Mouse (Mus musculus): ENCODE results near the gene Olfr156. TPM values are rescaled to one million over a fixed set of nuclear protein-coding genes. Genes with fewer than 3 reads are reported as not detected.
"Not testable (repeated sequence)": the region's sequence is repeated elsewhere in the genome, so short reads cannot be mapped to it uniquely, and the experiment has no call there.

Gene Olfr156
- polyA plus RNA-seq, 1 experiment from 2014 or later, result not detected

DNA sequence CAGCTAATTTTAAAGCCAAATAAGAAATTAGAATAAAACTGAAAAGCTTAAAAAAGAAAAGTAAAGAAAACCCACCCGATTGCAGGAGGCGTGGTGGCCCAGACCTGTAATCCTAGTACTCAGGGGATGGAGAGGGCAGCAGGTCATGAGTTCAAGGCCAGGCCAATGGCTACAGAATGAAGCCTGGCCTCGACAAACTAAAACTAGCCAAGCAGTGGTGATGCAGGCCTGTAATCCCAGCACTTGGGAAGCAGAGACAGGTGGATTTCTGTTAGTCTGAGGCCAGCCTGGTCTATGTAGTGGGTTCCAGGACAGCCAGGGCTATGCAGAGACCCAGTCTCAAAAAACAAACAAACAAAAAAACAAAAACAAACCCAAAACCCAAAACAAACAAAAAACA is 14.6 kb upstream of the Olfr156 start:
- Histone ChIP-seq H3K4me2 (ENCODE audit: low read depth, low read length, severe bottlenecking) (no peak overlapping the region), H3K4me3 (ENCODE audit: low read depth, low read length) (no peak overlapping the region), H3K27me3 (ENCODE audit: control insufficient read depth, insufficient read depth, low read length) (no peaks in the 10 kb centered on the region), H3K4me1 (replicated peaks; ENCODE audit: control insufficient read depth, insufficient read depth, low read length) (no peaks in the 10 kb centered on the region), H3K27ac (ENCODE audit: low read depth, low read length) (no peak overlapping the region), H3K36me3 (ENCODE audit: control insufficient read depth, insufficient read depth, low read length) (no peaks in the 10 kb centered on the region), H3K9me3 (ENCODE audit: control insufficient read depth, low read length) (no peaks in the 10 kb centered on the region; the same call in 1 of the 2 replicates), H3K9ac (ENCODE audit: low read length) (no peak overlapping the region)
- 79% methylated on average over 3 of the region's 3 CpGs for WGBS
- DNase-seq (ENCODE audit: low spot score) (no peak), ATAC-seq (replicated peaks; ENCODE audit: low FRiP score) (no peak)

DNA sequence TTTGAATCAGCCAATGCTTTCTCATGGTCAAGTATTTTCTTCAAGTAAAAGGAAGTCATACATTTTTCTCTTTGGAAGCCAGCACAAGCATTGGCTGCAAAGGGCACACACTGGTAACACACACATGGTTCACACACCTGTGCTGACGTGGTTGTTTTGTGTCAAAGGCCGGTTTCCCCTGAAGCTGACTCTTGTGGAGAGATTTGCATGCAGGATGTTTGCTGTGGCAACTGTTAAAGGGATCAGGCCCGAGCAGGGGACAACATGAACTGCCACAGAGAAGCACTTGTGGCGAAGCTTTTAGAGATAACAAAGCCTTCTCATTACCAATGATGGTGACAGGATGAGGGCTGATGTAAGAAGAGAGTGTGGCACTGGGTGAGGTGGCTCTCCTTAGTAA is 11.1 kb upstream of the Olfr156 start:
- no peaks in the 10 kb centered on the region for H3K36me3 ChIP-seq (ENCODE audit: control insufficient read depth, insufficient read depth, low read length)
- ATAC-seq (replicated peaks; ENCODE audit: low FRiP score), result no peak

GRCm38 (mm10) chr4:43833752-43834151 is 10.1 kb upstream of the Olfr156 start:
- no peak overlapping the region for H3K9ac ChIP-seq (ENCODE audit: low read length)
- H3K9me3 ChIP-seq (ENCODE audit: control insufficient read depth, low read length), result no peaks in the 10 kb centered on the region
- H3K27ac ChIP-seq (ENCODE audit: low read depth, low read length), result no peak overlapping the region
- H3K4me2 ChIP-seq (ENCODE audit: low read depth, low read length, severe bottlenecking), result no peak overlapping the region
- 72% methylated on average over 5 of the region's 5 CpGs for WGBS
- peak; percentile 29 for DNase-seq (ENCODE audit: low spot score)
- H3K4me3 ChIP-seq (ENCODE audit: low read depth, low read length), result no peak overlapping the region
- no peak for ATAC-seq (replicated peaks; ENCODE audit: low FRiP score)
- no peaks in the 10 kb centered on the region for H3K27me3 ChIP-seq (ENCODE audit: control insufficient read depth, insufficient read depth, low read length)
- no peaks in the 10 kb centered on the region for H3K36me3 ChIP-seq (ENCODE audit: control insufficient read depth, insufficient read depth, low read length)
- no peaks in the 10 kb centered on the region for H3K4me1 ChIP-seq (replicated peaks; ENCODE audit: control insufficient read depth, insufficient read depth, low read length)

More for the DNA sequence above, 11.1 kb upstream of the Olfr156 start:
- Histone ChIP-seq H3K4me3 (ENCODE audit: low read depth, low read length) (no peak overlapping the region), H3K27me3 (ENCODE audit: control insufficient read depth, insufficient read depth, low read length) (no peaks in the 10 kb centered on the region), H3K4me2 (ENCODE audit: low read depth, low read length, severe bottlenecking) (no peak overlapping the region), H3K9ac (ENCODE audit: low read length) (no peak overlapping the region), H3K9me3 (ENCODE audit: control insufficient read depth, low read length) (no peaks in the 10 kb centered on the region), H3K4me1 (replicated peaks; ENCODE audit: control insufficient read depth, insufficient read depth, low read length) (no peaks in the 10 kb centered on the region), H3K27ac (ENCODE audit: low read depth, low read length) (no peak overlapping the region)
- no peak for DNase-seq (ENCODE audit: low spot score)
- WGBS, result 69% methylated on average over 4 of the region's 4 CpGs

DNA sequence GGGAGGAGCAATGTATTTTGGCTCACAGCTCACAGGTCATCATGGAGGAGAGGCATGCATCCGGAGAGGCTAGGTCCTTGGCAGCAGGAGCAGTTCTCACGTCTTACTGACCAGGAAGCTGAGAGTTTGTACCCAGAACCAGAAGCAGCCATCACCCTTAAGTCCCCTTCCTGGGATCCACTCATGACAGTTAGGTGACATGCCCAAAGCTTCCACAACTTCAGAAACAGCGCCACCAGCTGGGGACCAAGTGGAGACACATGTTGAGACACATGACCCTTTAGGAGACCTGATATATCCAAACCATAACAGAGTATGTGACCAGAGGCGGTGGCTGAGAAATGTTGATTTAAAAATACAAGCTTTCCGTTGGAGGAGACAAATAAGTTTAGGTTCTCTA is 8.3 kb upstream of the Olfr156 start:
- 70% methylated on average over 5 of the region's 5 CpGs for WGBS
- Histone ChIP-seq H3K27me3 (ENCODE audit: control insufficient read depth, insufficient read depth, low read length) (no peaks in the 10 kb centered on the region), H3K4me2 (ENCODE audit: low read depth, low read length, severe bottlenecking) (no peak overlapping the region), H3K4me1 (replicated peaks; ENCODE audit: control insufficient read depth, insufficient read depth, low read length) (no peaks in the 10 kb centered on the region), H3K9me3 (ENCODE audit: control insufficient read depth, low read length) (no peaks in the 10 kb centered on the region), H3K4me3 (ENCODE audit: low read depth, low read length) (no peak overlapping the region), H3K36me3 (ENCODE audit: control insufficient read depth, insufficient read depth, low read length) (no peaks in the 10 kb centered on the region), H3K9ac (ENCODE audit: low read length) (no peak overlapping the region), H3K27ac (ENCODE audit: low read depth, low read length) (no peak overlapping the region)
- peak; percentile 50 for DNase-seq (ENCODE audit: low spot score)
- ATAC-seq (replicated peaks; ENCODE audit: low FRiP score), result no peak

DNA sequence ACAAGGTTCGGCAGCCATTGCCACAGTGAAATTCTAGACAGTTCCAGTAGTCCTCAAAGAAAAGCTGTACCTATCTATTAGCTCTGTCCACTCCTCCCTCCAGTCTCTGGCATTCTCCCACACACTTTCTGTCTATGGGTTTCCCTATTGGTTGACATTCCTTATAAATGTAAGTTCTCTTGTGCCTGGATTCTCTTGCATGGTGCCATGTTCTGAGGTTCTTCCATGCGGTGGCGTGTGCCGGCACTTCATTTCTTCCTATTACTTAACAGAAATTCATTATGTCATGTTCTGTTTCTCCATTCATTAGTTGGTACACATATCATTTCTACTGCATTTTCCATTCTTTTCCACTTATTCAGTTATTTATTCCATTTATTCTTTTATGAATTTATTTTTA is 5.1 kb upstream of the Olfr156 start:
- DNase-seq (ENCODE audit: low spot score) (peak; percentile 28), ATAC-seq (replicated peaks; ENCODE audit: low FRiP score) (no peak)
- Histone ChIP-seq H3K4me3 (ENCODE audit: low read depth, low read length) (no peak overlapping the region), H3K36me3 (ENCODE audit: control insufficient read depth, insufficient read depth, low read length) (no peaks in the 10 kb centered on the region), H3K4me1 (replicated peaks; ENCODE audit: control insufficient read depth, insufficient read depth, low read length) (no peaks in the 10 kb centered on the region), H3K9ac (ENCODE audit: low read length) (no peak overlapping the region), H3K4me2 (ENCODE audit: low read depth, low read length, severe bottlenecking) (no peak overlapping the region), H3K27me3 (ENCODE audit: control insufficient read depth, insufficient read depth, low read length) (no peaks in the 10 kb centered on the region), H3K9me3 (ENCODE audit: control insufficient read depth, low read length) (no peaks in the 10 kb centered on the region), H3K27ac (ENCODE audit: low read depth, low read length) (no peak overlapping the region)
- whole genome bisulfite sequencing, result 95% methylated on average over 4 of the region's 4 CpGs

GRCm38 (mm10) chr4:43822896-43823550 is 672 bp downstream of the Olfr156 start:
- no peak overlapping the region for H3K27ac ChIP-seq (ENCODE audit: low read depth, low read length)
- no peak overlapping the region for H3K9ac ChIP-seq (ENCODE audit: low read length)
- H3K36me3 ChIP-seq (ENCODE audit: control insufficient read depth, insufficient read depth, low read length), result no peaks in the 10 kb centered on the region
- no peak for ATAC-seq (replicated peaks; ENCODE audit: low FRiP score)
- H3K9me3 ChIP-seq (ENCODE audit: control insufficient read depth, low read length), result no peaks in the 10 kb centered on the region
- no peak overlapping the region for H3K4me2 ChIP-seq (ENCODE audit: low read depth, low read length, severe bottlenecking)
- H3K4me3 ChIP-seq (ENCODE audit: low read depth, low read length), result no peak overlapping the region
- H3K27me3 ChIP-seq (ENCODE audit: control insufficient read depth, insufficient read depth, low read length), result no peaks in the 10 kb centered on the region
- H3K4me1 ChIP-seq (replicated peaks; ENCODE audit: control insufficient read depth, insufficient read depth, low read length), result no peaks in the 10 kb centered on the region
- WGBS, result 86% methylated on average over 13 of the region's 13 CpGs
- DNase-seq (ENCODE audit: low spot score), result peak; percentile 25

DNA sequence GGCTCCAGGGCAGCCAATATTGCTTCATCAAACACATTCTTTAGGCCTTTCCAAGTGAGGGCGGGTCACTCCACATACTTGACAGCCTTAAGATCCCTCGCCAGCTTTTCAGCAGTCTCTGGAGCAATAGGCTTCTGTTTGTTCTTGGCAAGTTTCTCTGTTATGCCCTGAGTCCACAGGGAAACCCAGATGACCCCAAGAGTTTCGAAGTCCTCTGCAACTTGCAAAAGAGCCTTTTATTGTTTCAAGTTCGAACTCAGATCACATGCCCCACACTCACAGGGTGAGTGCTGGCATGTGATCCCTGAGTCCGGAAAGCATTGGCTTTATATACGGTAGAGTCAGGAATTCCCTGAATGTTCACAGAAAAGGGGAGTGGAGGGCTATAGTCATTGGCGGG is 24.8 kb downstream of the Olfr156 start:
- ATAC-seq (replicated peaks; ENCODE audit: low FRiP score) (no peak), DNase-seq (ENCODE audit: low spot score) (no peak)
- H3K36me3 ChIP-seq (ENCODE audit: control insufficient read depth, insufficient read depth, low read length), result no peaks in the 10 kb centered on the region
- no peaks in the 10 kb centered on the region; the same call in 1 of the 2 replicates for H3K9me3 ChIP-seq (ENCODE audit: control insufficient read depth, low read length)
- H3K27ac ChIP-seq (ENCODE audit: low read depth, low read length), result no peak overlapping the region
- no peaks in the 10 kb centered on the region for H3K4me1 ChIP-seq (replicated peaks; ENCODE audit: control insufficient read depth, insufficient read depth, low read length)
- H3K27me3 ChIP-seq (ENCODE audit: control insufficient read depth, insufficient read depth, low read length), result no peaks in the 10 kb centered on the region
- WGBS, result 82% methylated on average over 7 of the region's 7 CpGs
- no peak overlapping the region for H3K4me3 ChIP-seq (ENCODE audit: low read depth, low read length)
- H3K4me2 ChIP-seq (ENCODE audit: low read depth, low read length, severe bottlenecking), result no peak overlapping the region
- no peak overlapping the region for H3K9ac ChIP-seq (ENCODE audit: low read length)

GRCm38 (mm10) chr4:43795844-43796243 is 27.9 kb downstream of the Olfr156 start:
- not testable (repeated sequence) for H3K4me2 ChIP-seq (ENCODE audit: low read depth, low read length, severe bottlenecking); H3K4me3 ChIP-seq (ENCODE audit: low read depth, low read length); H3K27me3 ChIP-seq (ENCODE audit: control insufficient read depth, insufficient read depth, low read length); ATAC-seq (replicated peaks; ENCODE audit: low FRiP score); DNase-seq (ENCODE audit: low spot score); H3K36me3 ChIP-seq (ENCODE audit: control insufficient read depth, insufficient read depth, low read length); H3K9me3 ChIP-seq (ENCODE audit: control insufficient read depth, low read length); H3K4me1 ChIP-seq (replicated peaks; ENCODE audit: control insufficient read depth, insufficient read depth, low read length); H3K27ac ChIP-seq (ENCODE audit: low read depth, low read length); H3K9ac ChIP-seq (ENCODE audit: low read length)
- whole genome bisulfite sequencing, result 82% methylated on average over 5 of the region's 5 CpGs

DNA sequence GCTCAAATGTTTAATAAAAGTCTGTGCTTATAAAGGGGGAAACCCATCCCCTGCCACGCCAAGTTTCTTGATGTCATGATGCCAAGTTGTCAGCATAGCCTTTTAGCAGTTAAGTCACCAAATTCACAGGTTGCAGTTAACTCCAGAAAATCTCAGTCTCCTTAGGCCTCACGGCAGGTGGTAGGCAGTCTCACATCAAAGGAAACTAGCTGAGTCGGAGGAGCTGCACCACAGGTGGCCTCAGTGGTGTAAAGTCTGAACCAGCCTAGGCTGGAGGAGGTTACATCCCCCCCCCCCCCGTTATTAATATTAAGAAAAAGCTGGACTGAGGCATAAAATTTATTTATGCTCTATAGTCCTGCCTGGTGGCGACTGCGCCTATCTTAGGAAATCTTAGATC is 28.4 kb downstream of the Olfr156 start:
- Histone ChIP-seq H3K9ac (ENCODE audit: low read length) (no peak overlapping the region), H3K27ac (ENCODE audit: low read depth, low read length) (no peak overlapping the region), H3K4me3 (ENCODE audit: low read depth, low read length) (no peak overlapping the region), H3K4me1 (replicated peaks; ENCODE audit: control insufficient read depth, insufficient read depth, low read length) (no peaks in the 10 kb centered on the region), H3K36me3 (ENCODE audit: control insufficient read depth, insufficient read depth, low read length) (no peaks in the 10 kb centered on the region), H3K9me3 (ENCODE audit: control insufficient read depth, low read length) (no peaks in the 10 kb centered on the region; the same call in 1 of the 2 replicates), H3K27me3 (ENCODE audit: control insufficient read depth, insufficient read depth, low read length) (no peaks in the 10 kb centered on the region), H3K4me2 (ENCODE audit: low read depth, low read length, severe bottlenecking) (no peak overlapping the region)
- ATAC-seq (replicated peaks; ENCODE audit: low FRiP score) (no peak), DNase-seq (ENCODE audit: low spot score) (no peak)
- WGBS, result 81% methylated on average over 6 of the region's 6 CpGs
